Mouse (Mus musculus) stomach, adult 2 months (tissue): ENCODE measurements around the gene Sfr1. TPM values are rescaled to one million over a fixed set of nuclear protein-coding genes. Genes with fewer than 3 reads are reported as not detected.

Experiments used
- polyA plus RNA-seq: library from polyadenylated mRNA; depleted of rRNA; stranded (reverse); fragments of >200 nt; gene quantifications from 2 replicates; pipeline ENCODE4 v1.2.3, GENCODE M21; 2012; rRNA removed

The Sfr1 gene
- polyA plus RNA-seq, result 16.3 and 19.1 TPM in 2 replicates

DNA sequence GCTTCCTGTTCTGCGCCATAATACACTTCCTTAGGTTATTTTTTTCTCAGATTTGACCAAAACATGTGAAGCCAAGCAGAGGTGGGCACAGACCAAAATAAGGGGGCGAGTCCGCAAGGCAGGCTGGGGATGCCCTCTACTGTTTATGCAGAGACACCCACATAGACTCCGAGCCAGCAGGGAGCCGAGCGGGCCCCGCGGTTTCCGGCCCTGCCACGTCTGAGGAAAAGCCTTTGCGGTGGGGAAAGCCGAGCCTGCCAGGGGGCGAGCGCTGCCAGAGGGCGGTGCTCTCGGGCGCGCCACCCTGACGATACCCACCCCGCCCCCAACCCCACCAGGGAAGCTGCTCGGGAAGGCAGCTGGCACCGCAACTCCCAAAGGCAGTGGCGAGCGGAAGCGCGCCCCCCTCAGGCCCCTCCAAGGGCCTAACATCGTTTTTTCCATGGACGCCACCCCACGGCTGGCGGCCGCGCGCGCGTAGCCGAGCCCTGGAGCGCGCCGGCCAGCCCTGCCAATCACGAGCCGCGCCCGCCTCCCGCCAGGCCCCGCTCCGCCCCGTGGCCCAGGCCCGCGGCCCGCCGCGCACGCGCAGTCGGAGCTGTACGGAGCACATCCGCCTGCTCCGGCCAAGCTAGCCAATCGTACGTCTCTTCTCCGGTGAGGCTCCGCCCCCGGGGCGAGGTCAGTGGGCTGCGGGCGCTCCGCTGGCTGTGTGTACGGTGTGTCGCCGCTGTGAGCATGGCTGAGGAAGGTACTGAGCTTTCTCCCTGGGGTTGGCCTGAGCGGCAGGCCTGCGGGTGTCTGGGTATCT lies at the start of gene Sfr1:
TSS of gene Sfr1 (plus strand) at position 612 of the 811 bp plus-strand sequence.

DNA sequence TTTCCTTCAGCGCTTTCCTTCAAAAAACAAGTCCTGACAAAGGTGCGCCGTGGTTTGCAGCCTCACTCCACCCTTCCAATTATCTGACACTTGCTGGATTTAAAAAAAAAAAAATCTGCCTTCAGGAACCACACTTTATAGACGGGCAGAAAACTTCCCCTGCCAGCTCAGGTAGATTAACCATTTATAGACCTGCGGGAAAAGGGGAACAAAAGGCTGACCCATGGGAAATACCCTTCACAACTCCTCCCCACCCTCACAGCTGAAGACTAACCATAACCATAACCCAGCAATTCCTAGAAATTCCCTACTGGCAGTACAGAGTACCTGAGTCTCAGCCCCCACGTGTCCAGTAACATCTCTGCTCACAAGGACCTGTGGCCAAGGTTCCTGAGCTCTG lies 39.5 kb upstream of the Sfr1 start, which contains the start of gene Col17a1:
TSS of gene Col17a1 (minus strand) at position 101 of the 400 bp plus-strand sequence.

Other genes with a start within 250 kb of the Sfr1 start
- 9.8 and 9.9 TPM in 2 replicates for gene Stn1, start 194.2 kb upstream of the Sfr1 start, polyA plus RNA-seq
- gene Slk, start 152.0 kb upstream of the Sfr1 start, polyA plus RNA-seq, result 2.8 and 4.6 TPM in 2 replicates
- gene Col17a1, start 39.6 kb upstream of the Sfr1 start, polyA plus RNA-seq, result 11.9 and 20.6 TPM in 2 replicates
- 590 and 598 TPM in 2 replicates for gene Gsto1, start 123.3 kb downstream of the Sfr1 start, polyA plus RNA-seq
- 0.44 and 0.98 TPM in 2 replicates for gene Gsto2, start 133.9 kb downstream of the Sfr1 start, polyA plus RNA-seq
- gene Cfap43, start 187.6 kb downstream of the Sfr1 start, polyA plus RNA-seq, result 0.11 and 0.88 TPM in 2 replicates
- gene Itprip, start 187.6 kb downstream of the Sfr1 start, polyA plus RNA-seq, result 4.3 and 5.7 TPM in 2 replicates
- gene Cfap58, start 206.0 kb downstream of the Sfr1 start, polyA plus RNA-seq, result not detected in 2 replicates